Mouse (Mus musculus) heart, adult 2 months (tissue): Measurements from ENCODE around the gene Camk2d. TPM values are rescaled to one million over a fixed set of nuclear protein-coding genes. Genes with fewer than 3 reads are reported as not detected.

Source experiments
- DNase-seq, 2 experiments: peaks; one replicate each; pipeline ENCODE4 v3.0.0; 2021
- H3K27ac ChIP-seq: fragments of 200-600 bp; 2 replicates; pipeline ENCODE4 v1.8.1; 2022
- H3K27me3 ChIP-seq: fragments of 200-500 bp; 2 replicates; pipeline ENCODE4 v1.6.1; 2012; ENCODE audit warnings: mild to moderate bottlenecking, low read length, inconsistent platforms, mixed read lengths; ENCODE audit not compliant: control insufficient read depth, insufficient read depth
- H3K36me3 ChIP-seq: fragments of 200-500 bp; 2 replicates; pipeline ENCODE4 v1.6.1; 2012; ENCODE audit warnings: low read length, inconsistent platforms; ENCODE audit not compliant: control insufficient read depth, insufficient read depth
- H3K4me1 ChIP-seq: fragments of 200-500 bp; 2 replicates; pipeline ENCODE4 v1.6.1; 2011; ENCODE audit warnings: low read length; ENCODE audit not compliant: control insufficient read depth, insufficient read depth
- H3K4me3 ChIP-seq: fragments of 200-600 bp; 2 replicates; pipeline ENCODE4 v1.8.1; 2022
- H3K79me2 ChIP-seq: fragments of 200-500 bp; replicated peaks from 2 replicates; pipeline ENCODE4 v1.6.1; 2012; ENCODE audit warnings: mild to moderate bottlenecking, inconsistent platforms, low read length, moderate library complexity, mixed read lengths; ENCODE audit not compliant: control insufficient read depth, insufficient read depth
- H3K9ac ChIP-seq: fragments of 200-500 bp; 2 replicates; pipeline ENCODE4 v1.6.1; 2012; ENCODE audit warnings: low read depth, mild to moderate bottlenecking, control low read depth, inconsistent platforms, low read length, mixed read lengths
- CTCF ChIP-seq: fragments of 200-600 bp; IDR thresholded peaks from 2 replicates; pipeline ENCODE4 v1.8.1; 2022; ENCODE audit warnings: antibody characterized with exemption, mild to moderate bottlenecking, moderate library complexity
- EP300 ChIP-seq: fragments of 200-500 bp; IDR thresholded peaks from 2 replicates; pipeline ENCODE4 v1.6.1; 2011; ENCODE audit warnings: low read depth, low read length, control low read depth; ENCODE audit not compliant: insufficient read depth
- POLR2A ChIP-seq: fragments of 200-500 bp; IDR thresholded peaks from 2 replicates; pipeline ENCODE4 v1.6.1; 2011; ENCODE audit warnings: mild to moderate bottlenecking, low read depth, low read length, control low read depth; ENCODE audit not compliant: insufficient read depth
- WGBS: fragments of 180-500 bp; shearing (Covaris S2); methylation state at CpG from one replicate; pipeline ENCODE4 v1.1.7; 2018; 5-methylcytosine and 5-hydroxymethylcytosine counted together
- intact Hi-C: fragments of 180-260 bp; cut with DNase I; formaldehyde crosslinking; loops from one replicate; pipeline ENCODE4 v1.15.1; 2025
- polyA plus RNA-seq: library from polyadenylated mRNA; depleted of rRNA; stranded (reverse); fragments of >200 nt; gene quantifications from 2 replicates; pipeline ENCODE4 v1.2.3, GENCODE M21; 2012
- total RNA-seq, 2 experiments: library from RNA; stranded (reverse); gene quantifications; 2 replicates each; pipeline ENCODE4 v1.2.3; 2021

Gene Camk2d
- total and polyA plus RNA-seq, 3 experiments: 131 to 135 (median 133) TPM

DNA sequence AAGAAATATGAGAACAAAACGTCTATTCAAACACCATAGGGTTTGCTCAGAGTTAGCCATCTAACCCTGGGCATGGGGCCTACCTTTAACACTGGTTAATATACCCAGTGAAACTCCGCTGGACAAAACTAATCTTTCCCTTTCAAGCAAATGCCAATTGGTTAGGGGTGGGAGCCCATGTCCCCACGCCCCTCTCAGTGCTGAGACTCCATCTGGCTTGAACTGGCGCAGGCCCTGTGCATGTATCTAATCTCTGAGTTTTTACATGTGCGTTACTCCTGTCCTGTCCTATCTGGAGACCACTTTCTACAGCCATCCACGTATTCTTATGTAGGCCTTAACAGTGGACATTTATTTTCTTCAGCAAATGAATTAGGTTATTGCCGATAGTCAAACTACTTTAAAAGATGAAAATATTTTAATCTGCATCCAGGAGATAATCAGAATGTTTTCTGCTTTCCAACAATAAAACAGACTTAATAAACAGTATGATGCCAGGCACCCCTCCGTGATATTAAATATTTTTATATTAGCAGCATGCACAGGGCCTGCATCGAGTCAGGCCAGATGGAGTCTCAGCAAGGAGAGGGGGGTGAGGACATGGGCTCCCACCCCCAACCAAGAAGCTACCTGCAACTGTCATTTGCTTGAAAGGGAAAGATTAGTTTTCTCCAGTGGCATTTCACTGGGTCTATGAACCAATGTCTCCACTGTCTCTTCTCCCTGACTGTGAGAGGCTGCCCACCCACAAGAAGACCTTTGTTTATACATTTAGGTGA, 8.7 kb downstream of the Camk2d start:
- peaks cover 9% of the 10 kb centered on the region for H3K4me1 ChIP-seq
- H3K27me3 ChIP-seq: no peaks in the 10 kb centered on the region
- intact Hi-C loops: no loop called here
- no peak for DNase-seq
- H3K4me3 ChIP-seq: no peak overlapping the region
- no peak overlapping the region for H3K27ac ChIP-seq
- H3K79me2 ChIP-seq: peaks cover 7% of the 10 kb centered on the region
- 77% methylated on average over 9 of the region's 9 CpGs for WGBS
- no peak for TF ChIP-seq EP300
- no peak for TF ChIP-seq CTCF
- TF ChIP-seq POLR2A: no peak
- H3K36me3 ChIP-seq: peaks cover 33% of the 10 kb centered on the region
- no peak overlapping the region for H3K9ac ChIP-seq

DNA sequence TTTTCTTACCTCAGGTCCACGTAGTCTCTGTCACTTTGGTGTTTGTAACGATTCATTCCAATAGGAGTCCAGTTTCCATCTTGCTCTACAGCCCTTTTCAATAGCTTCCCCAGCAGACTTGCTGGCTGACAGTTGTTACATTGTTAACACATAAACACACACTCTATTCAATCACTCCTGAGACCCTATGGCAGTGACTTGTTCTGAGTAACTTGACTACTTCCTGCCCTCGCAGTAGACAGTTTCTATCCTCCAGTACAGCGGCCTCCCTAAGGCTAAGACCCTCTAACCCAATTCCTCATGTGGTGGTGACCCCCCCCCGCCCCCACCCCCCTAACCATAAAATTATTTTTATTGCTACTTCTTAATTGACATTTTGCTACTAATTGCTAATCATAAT, 13.2 kb downstream of the Camk2d start:
- H3K36me3 ChIP-seq: peaks cover 43% of the 10 kb centered on the region
- 50% methylated on average over 5 of the region's 5 CpGs for WGBS
- peaks cover 5% of the 10 kb centered on the region for H3K79me2 ChIP-seq
- TF ChIP-seq POLR2A (no peak), CTCF (no peak)
- no peak overlapping the region; the same call in 1 of the 2 replicates for H3K27ac ChIP-seq
- no peaks in the 10 kb centered on the region for H3K27me3 ChIP-seq
- no peak for DNase-seq
- intact Hi-C loops: no loop called here
- H3K4me3 ChIP-seq: no peak overlapping the region
- H3K9ac ChIP-seq: no peak overlapping the region
- H3K4me1 ChIP-seq: peaks cover 27% of the 10 kb centered on the region

DNA sequence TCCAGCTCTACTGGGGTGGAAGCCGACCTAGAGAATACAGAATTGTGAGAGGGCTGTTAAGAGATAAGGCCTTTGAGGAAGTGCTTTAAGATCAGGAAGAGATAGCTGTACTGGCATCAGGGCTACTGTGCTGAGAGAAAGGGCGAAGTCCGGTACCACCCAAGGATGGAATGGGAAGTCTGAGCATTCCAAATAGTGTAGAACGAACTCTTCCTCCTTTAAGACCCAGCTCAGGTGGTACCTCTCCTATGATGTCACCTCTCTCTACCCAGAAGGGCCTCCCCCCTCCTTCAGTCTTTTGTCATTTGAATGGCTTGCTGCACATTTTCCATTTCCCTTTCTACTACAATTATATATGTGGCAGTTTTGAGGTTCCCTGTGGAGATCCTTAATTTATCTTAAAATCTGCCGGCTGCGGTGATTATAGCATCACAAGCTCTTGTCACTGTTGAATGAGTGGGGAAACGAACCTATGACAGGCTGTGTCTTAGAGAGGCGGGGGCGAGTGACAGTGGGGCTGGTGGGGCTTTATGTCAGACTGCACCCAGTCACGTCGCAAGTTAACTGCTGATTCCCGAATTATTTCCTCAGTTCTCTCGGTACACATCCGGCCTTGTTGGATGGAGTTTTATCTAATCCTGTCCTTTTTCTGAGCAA, 13.8 kb downstream of the Camk2d start:
- no peak for TF ChIP-seq POLR2A
- no peak for TF ChIP-seq CTCF
- TF ChIP-seq EP300: no peak

DNA sequence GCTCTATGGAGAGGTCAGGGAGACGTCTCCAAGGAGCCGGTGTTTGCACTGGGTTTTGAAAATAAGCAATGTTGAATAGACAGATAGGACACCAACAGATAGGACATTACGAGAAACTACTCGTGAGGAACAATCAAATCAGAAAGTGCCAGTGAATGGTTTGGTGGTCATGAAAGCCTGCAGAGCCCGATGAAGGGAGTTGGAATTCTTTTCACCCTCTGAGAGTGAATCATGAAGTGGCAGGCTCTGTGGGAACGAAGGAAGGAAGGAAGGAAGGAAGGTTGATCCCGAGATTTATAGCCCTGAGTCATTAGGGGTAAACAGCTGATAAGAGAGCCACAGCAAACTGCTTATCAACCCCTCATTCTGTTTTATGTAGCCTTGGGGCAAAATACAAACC, 15.5 kb downstream of the Camk2d start:
- Histone ChIP-seq H3K36me3 (peaks cover 43% of the 10 kb centered on the region), H3K4me3 (no peak overlapping the region), H3K27me3 (no peaks in the 10 kb centered on the region), H3K4me1 (peaks cover 28% of the 10 kb centered on the region), H3K9ac (peak overlapping the region; percentile 16), H3K79me2 (peaks cover 3% of the 10 kb centered on the region), H3K27ac (peak overlapping the region; percentile 57)
- no peak for TF ChIP-seq EP300
- no peak for TF ChIP-seq CTCF
- TF ChIP-seq POLR2A: no peak
- DNase-seq: no peak
- intact Hi-C loops: loop anchor here (2.0 to 5.0 kb wide), 2 partner anchors 15 to 81 kb away; partner anchors contain the start of gene Camk2d
- WGBS: 8% methylated on average over 7 of the region's 7 CpGs

More for the DNA sequence above, 13.8 kb downstream of the Camk2d start:
- DNase-seq: no peak
- Histone ChIP-seq H3K27ac (peak overlapping the region; percentile 8; the same call in 1 of the 2 replicates), H3K4me3 (no peak overlapping the region), H3K4me1 (peaks cover 28% of the 10 kb centered on the region), H3K9ac (peak overlapping the region; percentile 12; the same call in 1 of the 2 replicates), H3K27me3 (no peaks in the 10 kb centered on the region), H3K79me2 (peaks cover 3% of the 10 kb centered on the region), H3K36me3 (peaks cover 43% of the 10 kb centered on the region)
- intact Hi-C loops: loop anchor here (2.0 to 5.0 kb wide), 2 partner anchors 13 to 82 kb away; partner anchors contain the start of gene Camk2d
- WGBS: 40% methylated on average over 14 of the region's 14 CpGs

DNA sequence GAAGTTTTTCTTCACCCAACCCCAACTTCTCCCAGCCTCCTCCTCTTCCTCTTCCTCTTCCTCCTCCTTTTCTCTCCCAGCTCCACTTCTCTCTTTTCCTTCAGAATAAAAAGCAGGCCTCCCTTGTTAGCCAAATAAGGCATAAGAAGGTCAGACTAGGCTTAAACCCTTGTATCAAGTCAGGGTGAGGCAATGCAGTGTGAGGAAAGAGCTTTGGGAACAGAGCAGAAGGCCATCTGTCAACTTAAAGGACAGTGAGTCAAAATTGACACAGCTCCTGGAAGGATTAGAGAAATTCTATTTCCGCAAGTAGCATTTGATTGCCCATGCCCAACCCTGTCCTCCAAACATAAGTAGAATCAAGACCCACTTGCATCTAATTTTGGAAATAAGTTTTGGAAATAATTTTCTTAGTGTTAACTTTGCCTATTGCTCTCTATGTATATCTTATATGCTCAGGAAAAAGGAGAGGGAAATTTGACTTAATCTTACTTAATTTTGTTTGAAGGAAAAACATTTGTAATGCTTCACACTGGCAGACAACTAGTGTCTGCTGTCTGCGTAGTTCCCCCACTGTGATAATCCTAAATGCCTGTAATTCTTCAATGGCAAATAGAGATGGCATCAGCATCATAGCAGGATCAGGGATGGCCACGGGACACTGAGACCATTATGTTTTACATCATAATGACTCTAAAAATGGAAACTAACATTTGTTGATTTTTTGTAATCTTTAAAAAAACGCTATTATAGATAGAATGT, 16.8 kb downstream of the Camk2d start:
- H3K9ac ChIP-seq: no peak overlapping the region
- intact Hi-C loops: loop anchor here (5.0 kb wide), 1 partner anchor 79 kb away; no protein-coding TSS in a partner anchor
- H3K36me3 ChIP-seq: peaks cover 40% of the 10 kb centered on the region
- TF ChIP-seq EP300 (no peak), CTCF (no peak), POLR2A (no peak)
- no peak for DNase-seq
- H3K4me3 ChIP-seq: no peak overlapping the region
- H3K27ac ChIP-seq: peak overlapping the region; percentile 4; the same call in 1 of the 2 replicates
- peaks cover 3% of the 10 kb centered on the region for H3K79me2 ChIP-seq
- H3K4me1 ChIP-seq: peaks cover 28% of the 10 kb centered on the region
- H3K27me3 ChIP-seq: no peaks in the 10 kb centered on the region
- WGBS: 57% methylated on average over 4 of the region's 4 CpGs
